In the genomic region with DNA sequence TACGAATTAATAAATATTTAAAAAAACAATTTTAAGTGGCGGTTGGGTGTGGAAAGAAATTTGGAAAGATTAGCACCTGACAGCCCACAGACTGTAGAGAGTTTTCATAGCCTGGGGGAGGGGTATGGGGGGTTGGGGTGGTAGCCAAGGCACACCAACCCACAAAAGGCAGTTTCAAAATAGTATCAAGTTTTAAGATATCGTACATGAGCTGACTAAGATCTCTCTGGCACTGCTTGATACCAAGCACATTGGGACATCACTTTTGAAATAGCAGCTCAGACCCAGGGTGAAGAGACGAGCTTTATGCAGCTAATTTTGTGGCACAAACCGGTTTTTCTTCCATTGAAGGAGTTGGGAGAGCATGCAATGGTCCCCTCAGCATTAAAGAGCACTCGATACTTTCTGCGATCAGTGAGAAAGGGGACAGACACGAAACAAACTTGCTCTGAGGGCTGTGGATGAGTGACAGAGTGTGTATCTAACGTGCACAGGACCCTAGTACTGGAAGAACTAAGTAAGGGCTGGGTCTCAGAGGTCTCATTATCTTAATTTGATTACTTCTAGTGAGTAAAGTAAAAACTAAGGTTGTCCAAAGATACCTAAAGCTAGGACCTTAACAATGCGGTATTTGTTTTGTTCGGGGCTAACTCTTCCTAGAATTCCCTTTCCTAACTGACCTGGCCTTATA, we compare ENCODE assay signal across 33 mouse cellular contexts. TPM values are rescaled to one million over a fixed set of nuclear protein-coding genes. Genes with fewer than 3 reads are reported as not detected.
DNase-seq lines count a peak whose midpoint lies in the region; ATAC-seq and TF ChIP-seq lines count a peak whose summit lies in the region.
"Had no signal": no experiment of that assay in that cellular context is flagged by ENCODE, and none has a peak within 500 bp of the region (broad histone marks: within the 10 kb centered on the region; RNA-seq: fewer than 3 reads in every experiment).

No protein-coding gene starts in this region.

- TF ChIP-seq EP300 in liver, embryonic 14.5 days (IDR thresholded peaks at IDR 0.05; ENCODE audit: low read depth), result peak; percentile 50; the same call in 1 of the 2 replicates

- TF ChIP-seq CTCF in liver, embryonic 14.5 days (IDR thresholded peaks at IDR 0.05; ENCODE audit: low read depth), result no peak

- ATAC-seq in heart, embryonic 11.5 days (replicated peaks; ENCODE audit: insufficient number of reproducible peaks, low FRiP score, low TSS enrichment), result no peak
- ATAC-seq in heart, embryonic 12.5 days (ENCODE audit: insufficient number of reproducible peaks, low FRiP score), result no peak
- peak; percentile 17; the same call in 1 of the 2 replicates for ATAC-seq in common myeloid progenitor, adult 5-6 weeks (replicated peaks; ENCODE audit: low read depth, poor library complexity, severe bottlenecking)
- ATAC-seq in liver, embryonic 14.5 days (ENCODE audit: insufficient read depth), result peak; percentile 71
- ATAC-seq in megakaryocyte progenitor cell, adult 5-6 weeks (replicated peaks; ENCODE audit: poor library complexity), result peak; percentile 47
- ATAC-seq in intestine, embryonic 15.5 days, result no peak
- ATAC-seq: forebrain, embryonic 15.5 days; hindbrain, postnatal 0 days; intestine, embryonic 16.5 days had no signal

- H3K9ac ChIP-seq in heart, embryonic 11.5 days (ENCODE audit: low read depth, low read length), result no peak overlapping the region
- no peak overlapping the region for H3K9ac ChIP-seq in heart, embryonic 12.5 days
- no peak overlapping the region for H3K9ac ChIP-seq in liver, embryonic 14.5 days (replicated peaks)
- no peak overlapping the region for H3K9ac ChIP-seq in intestine, embryonic 15.5 days
- H3K9ac ChIP-seq: forebrain, embryonic 15.5 days; limb, embryonic 12.5 days; midbrain, embryonic 12.5 days; neural tube, embryonic 12.5 days had no signal

- DNase-seq in liver, embryonic 14.5 days (ENCODE audit: low read depth in 3 of 3, low spot score in 3 of 3), result peak in 1 of 3 experiments; percentile 9
- no peak for DNase-seq in yolk sac, embryonic 10.5 days (ENCODE audit: low spot score)
- no peak for DNase-seq in layer of hippocampus, adult 18-20 months (ENCODE audit: low spot score in 2 of 2)
- DNase-seq: adrenal gland, adult 2 months; adrenal gland, postnatal 36 days; cerebellum, adult 2 months; cerebellum, postnatal 14 days; gastrocnemius, adult 2 months; heart, adult 2 months; heart, postnatal 14 days; kidney, adult 8-10 months; layer of hippocampus, adult 9-11 months; lung, adult 2 months; lung, postnatal 14 days; right cerebral cortex, adult 18-20 months; right cerebral cortex, postnatal 4 days had no signal

- no peak overlapping the region for H3K4me2 ChIP-seq in heart, embryonic 11.5 days
- no peak overlapping the region for H3K4me2 ChIP-seq in heart, embryonic 12.5 days
- peak overlapping the region; percentile 48 for H3K4me2 ChIP-seq in liver, embryonic 14.5 days (ENCODE audit: low read depth)
- no peak overlapping the region for H3K4me2 ChIP-seq in intestine, embryonic 15.5 days (replicated peaks)
- H3K4me2 ChIP-seq: forebrain, embryonic 15.5 days; limb, embryonic 12.5 days; midbrain, embryonic 12.5 days; neural tube, embryonic 12.5 days had no signal

- 0 out of 2 replicates have a peak overlapping the region, but pooled peaks have one; percentile 6 for H3K27ac ChIP-seq in heart, embryonic 11.5 days (ENCODE audit: low read depth, low read length)
- H3K27ac ChIP-seq in heart, embryonic 12.5 days (ENCODE audit: poor library complexity, severe bottlenecking), result no peak overlapping the region
- peak overlapping the region; percentile 68 for H3K27ac ChIP-seq in liver, embryonic 14.5 days
- no peak overlapping the region for H3K27ac ChIP-seq in intestine, embryonic 15.5 days
- H3K27ac ChIP-seq: forebrain, embryonic 10.5 days; forebrain, embryonic 15.5 days; gastrocnemius, adult 2 months; heart, adult 2 months; hindbrain, embryonic 10.5 days; hindbrain, postnatal 0 days; kidney, postnatal 0 days; limb, embryonic 12.5 days; midbrain, embryonic 12.5 days; neural tube, embryonic 12.5 days had no signal

- no peaks in the 10 kb centered on the region for H3K27me3 ChIP-seq in heart, embryonic 11.5 days (ENCODE audit: control insufficient read depth, insufficient read depth, low read length)
- H3K27me3 ChIP-seq in heart, embryonic 12.5 days (replicated peaks), result no peaks in the 10 kb centered on the region
- no peaks in the 10 kb centered on the region for H3K27me3 ChIP-seq in liver, embryonic 14.5 days (ENCODE audit: control insufficient read depth, insufficient read depth, low read length)
- H3K27me3 ChIP-seq in intestine, embryonic 15.5 days (replicated peaks), result no peaks in the 10 kb centered on the region
- H3K27me3 ChIP-seq: forebrain, embryonic 15.5 days; limb, embryonic 12.5 days; midbrain, embryonic 12.5 days; neural tube, embryonic 12.5 days had no signal

- H3K4me1 ChIP-seq in heart, embryonic 11.5 days (ENCODE audit: control insufficient read depth, insufficient read depth, low read length), result 0 out of 2 replicates have a peak, but pooled peaks cover 3% of the 10 kb centered on the region
- peaks cover 12% of the 10 kb centered on the region; the same call in 1 of the 2 replicates for H3K4me1 ChIP-seq in heart, embryonic 12.5 days (replicated peaks)
- peaks cover 25 to 43% of the 10 kb centered on the region in 2 experiments for H3K4me1 ChIP-seq in liver, embryonic 14.5 days (replicated peaks; ENCODE audit: control insufficient read depth in 2 of 2, insufficient read depth in 2 of 2, low read length in 1 of 2)
- H3K4me1 ChIP-seq in intestine, embryonic 15.5 days (replicated peaks), result peaks cover 4% of the 10 kb centered on the region; the same call in 1 of the 2 replicates
- H3K4me1 ChIP-seq: forebrain, embryonic 15.5 days; limb, embryonic 12.5 days; midbrain, embryonic 12.5 days; neural tube, embryonic 12.5 days had no signal

- no peaks in the 10 kb centered on the region for H3K9me3 ChIP-seq in heart, embryonic 11.5 days (replicated peaks; ENCODE audit: control insufficient read depth, low read length)
- no peaks in the 10 kb centered on the region for H3K9me3 ChIP-seq in heart, embryonic 12.5 days (replicated peaks)
- H3K9me3 ChIP-seq in liver, embryonic 14.5 days (ENCODE audit: control insufficient read depth, low read length), result no peaks in the 10 kb centered on the region
- H3K9me3 ChIP-seq in intestine, embryonic 15.5 days, result no peaks in the 10 kb centered on the region
- H3K9me3 ChIP-seq: forebrain, embryonic 10.5 days; forebrain, embryonic 15.5 days; hindbrain, embryonic 10.5 days; limb, embryonic 12.5 days; midbrain, embryonic 12.5 days; neural tube, embryonic 12.5 days had no signal

- 70% methylated on average over 11 of the region's 11 CpGs for WGBS in heart, embryonic 11.5 days (ENCODE audit: insufficient replicate concordance)
- WGBS in heart, embryonic 12.5 days, result 69% methylated on average over 11 of the region's 11 CpGs
- 19% methylated on average over 11 of the region's 11 CpGs for WGBS in liver, embryonic 14.5 days (ENCODE audit: insufficient replicate concordance)
- WGBS in intestine, embryonic 15.5 days, result 87% methylated on average over 11 of the region's 11 CpGs

- no peaks in the 10 kb centered on the region for H3K36me3 ChIP-seq in heart, embryonic 11.5 days (ENCODE audit: control insufficient read depth, insufficient read depth, low read length)
- no peaks in the 10 kb centered on the region for H3K36me3 ChIP-seq in heart, embryonic 12.5 days
- H3K36me3 ChIP-seq in liver, embryonic 14.5 days (replicated peaks; ENCODE audit: control insufficient read depth, insufficient read depth, low read depth), result no peaks in the 10 kb centered on the region
- H3K36me3 ChIP-seq in intestine, embryonic 15.5 days, result no peaks in the 10 kb centered on the region
- H3K36me3 ChIP-seq: forebrain, embryonic 10.5 days; forebrain, embryonic 15.5 days; hindbrain, embryonic 10.5 days; limb, embryonic 12.5 days; midbrain, embryonic 12.5 days; neural tube, embryonic 12.5 days had no signal

- no peak overlapping the region for H3K4me3 ChIP-seq in heart, embryonic 11.5 days (ENCODE audit: low read depth, low read length)
- no peak overlapping the region for H3K4me3 ChIP-seq in heart, embryonic 12.5 days
- H3K4me3 ChIP-seq in liver, embryonic 14.5 days (ENCODE audit: insufficient read depth in 1 of 2, low read depth in 2 of 2, low read length in 2 of 2), result no peak overlapping the region
- no peak overlapping the region for H3K4me3 ChIP-seq in intestine, embryonic 15.5 days (replicated peaks)
- H3K4me3 ChIP-seq: forebrain, embryonic 10.5 days; forebrain, embryonic 15.5 days; gastrocnemius, adult 2 months; heart, adult 2 months; hindbrain, embryonic 10.5 days; limb, embryonic 12.5 days; midbrain, embryonic 12.5 days; myocyte; neural tube, embryonic 12.5 days had no signal

RNA-seq across cellular contexts. Expression of gene Calr4, which starts 21.6 kb away (rescaled TPM):
- polyA plus RNA-seq in heart, embryonic 11.5 days (2014; fragmentation: Nextera tagmentation; extraction: Ambion mirVana), result 0.23 and 0.34 TPM in 2 replicates
- polyA plus RNA-seq in heart, embryonic 12.5 days (2016; fragmentation: Nextera tagmentation; extraction: Ambion mirVana), result 0.60 and 0.61 TPM in 2 replicates
- total RNA-seq in common myeloid progenitor, adult 5-6 weeks (2017), result not detected in 2 replicates
- polyA plus RNA-seq in liver, embryonic 14.5 days (2012; rRNA removed), result 0.02 and 0.03 TPM in 2 replicates
- polyA plus RNA-seq in liver, embryonic 14.5 days (2014; fragmentation: Nextera tagmentation; extraction: Ambion mirVana), result not detected in 2 replicates
- 0.20 TPM in 1 of 2 replicates, not detected in the other for total RNA-seq in megakaryocyte progenitor cell, adult 5-6 weeks (2015)
- not detected in 2 replicates for total RNA-seq in megakaryocyte progenitor cell, adult 5-6 weeks (2017)
- total RNA-seq in layer of hippocampus, adult 18-20 months (2021), result 1 to 10 TPM in 1 of 2 experiments, under 1 TPM in 1; 0.94 to 1.4 TPM
- 0.13 and 0.15 TPM in 2 replicates for polyA plus RNA-seq in intestine, embryonic 15.5 days (2015; fragmentation: Nextera tagmentation; extraction: Ambion mirVana)
- total RNA-seq: heart, adult 2 months had no signal
- polyA plus RNA-seq: adrenal gland, adult 2 months; heart, adult 2 months; hindbrain, embryonic 10.5 days; large intestine, adult 2 months; limb, embryonic 12.5 days; spleen, adult 2 months had no signal

RNA-seq across cellular contexts. Expression of gene Eps15, which starts 24.2 kb away (rescaled TPM):
- polyA plus RNA-seq in heart, embryonic 11.5 days (2014; fragmentation: Nextera tagmentation; extraction: Ambion mirVana), result 38.5 and 45.6 TPM in 2 replicates
- polyA plus RNA-seq in heart, embryonic 12.5 days (2016; fragmentation: Nextera tagmentation; extraction: Ambion mirVana), result 41.6 and 44.4 TPM in 2 replicates
- total RNA-seq in common myeloid progenitor, adult 5-6 weeks (2017), result 46.7 and 63.1 TPM in 2 replicates
- 14.9 and 20.7 TPM in 2 replicates for polyA plus RNA-seq in liver, embryonic 14.5 days (2012; rRNA removed)
- 40.1 and 43.0 TPM in 2 replicates for polyA plus RNA-seq in liver, embryonic 14.5 days (2014; fragmentation: Nextera tagmentation; extraction: Ambion mirVana)
- 57.6 and 60.4 TPM in 2 replicates for total RNA-seq in megakaryocyte progenitor cell, adult 5-6 weeks (2015)
- total RNA-seq in megakaryocyte progenitor cell, adult 5-6 weeks (2017), result 36.5 and 43.3 TPM in 2 replicates
- total RNA-seq in layer of hippocampus, adult 18-20 months (2021), result 100 to 1,000 TPM; 218 to 234 TPM
- 30.4 and 35.1 TPM in 2 replicates for polyA plus RNA-seq in intestine, embryonic 15.5 days (2015; fragmentation: Nextera tagmentation; extraction: Ambion mirVana)

RNA-seq across cellular contexts. Expression of gene Osbpl9, which starts 53.8 kb away (rescaled TPM):
- 46.2 and 56.0 TPM in 2 replicates for polyA plus RNA-seq in heart, embryonic 11.5 days (2014; fragmentation: Nextera tagmentation; extraction: Ambion mirVana)
- 48.3 and 53.0 TPM in 2 replicates for polyA plus RNA-seq in heart, embryonic 12.5 days (2016; fragmentation: Nextera tagmentation; extraction: Ambion mirVana)
- total RNA-seq in common myeloid progenitor, adult 5-6 weeks (2017), result 61.4 and 64.8 TPM in 2 replicates
- 10.2 and 17.7 TPM in 2 replicates for polyA plus RNA-seq in liver, embryonic 14.5 days (2012; rRNA removed)
- 25.4 and 27.0 TPM in 2 replicates for polyA plus RNA-seq in liver, embryonic 14.5 days (2014; fragmentation: Nextera tagmentation; extraction: Ambion mirVana)
- total RNA-seq in megakaryocyte progenitor cell, adult 5-6 weeks (2015), result 77.4 and 99.6 TPM in 2 replicates
- total RNA-seq in megakaryocyte progenitor cell, adult 5-6 weeks (2017), result 61.7 and 64.3 TPM in 2 replicates
- total RNA-seq in layer of hippocampus, adult 18-20 months (2021), result 10 to 100 TPM; 48.3 to 54.0 TPM
- 48.7 and 56.1 TPM in 2 replicates for polyA plus RNA-seq in intestine, embryonic 15.5 days (2015; fragmentation: Nextera tagmentation; extraction: Ambion mirVana)

Comparison
In these comparisons a context has a peak if more than half of its experiments do, and no peak if none do; other contexts are left out.
1. H3K27ac ChIP-seq: peak in heart, embryonic 11.5 days (single experiment) and liver, embryonic 14.5 days (single experiment); none in heart, embryonic 12.5 days (single experiment) and intestine, embryonic 15.5 days (single experiment).
2. ATAC-seq: peak in common myeloid progenitor, adult 5-6 weeks (single experiment), liver, embryonic 14.5 days (single experiment) and megakaryocyte progenitor cell, adult 5-6 weeks (single experiment); none in heart, embryonic 11.5 days (single experiment), heart, embryonic 12.5 days (single experiment) and intestine, embryonic 15.5 days (single experiment).